Mouse (Mus musculus) heart, postnatal 0 days (tissue): ENCODE results near the gene Btbd35f9. TPM values are rescaled to one million over a fixed set of nuclear protein-coding genes. Genes with fewer than 3 reads are reported as not detected.
"Not testable (repeated sequence)": the region's sequence is repeated elsewhere in the genome, so short reads cannot be mapped to it uniquely, and the experiment has no call there.

Experiments
- ATAC-seq: fragments of 200-750 bp; cut with Nextera tagmentation; 2 replicates; pipeline ENCODE4 v1.8.0; 2017; ENCODE audit warnings: low read depth, moderate number of reproducible peaks, moderate library complexity; ENCODE audit not compliant: insufficient read depth
- DNase-seq: peaks from one replicate; pipeline ENCODE4 v3.0.0-alpha.2; 2016; ENCODE audit warnings: low spot score
- H3K27ac ChIP-seq: fragments of 300-500 bp; sonication (generic); 2 replicates; pipeline ENCODE4 v1.5.1; 2014; ENCODE audit warnings: low read depth, mild to moderate bottlenecking
- H3K27me3 ChIP-seq: fragments of 300-500 bp; sonication (generic); 2 replicates; pipeline ENCODE4 v1.6.1; 2014; ENCODE audit warnings: low read length, mixed read lengths; ENCODE audit not compliant: control insufficient read depth, insufficient read depth
- H3K36me3 ChIP-seq: fragments of 300-500 bp; sonication (generic); replicated peaks from 2 replicates; pipeline ENCODE4 v1.6.1; 2014; ENCODE audit warnings: low read length, mixed read lengths; ENCODE audit not compliant: control insufficient read depth, insufficient read depth
- H3K4me1 ChIP-seq: fragments of 300-500 bp; sonication (generic); 2 replicates; pipeline ENCODE4 v1.6.1; 2014; ENCODE audit warnings: antibody characterized with exemption; ENCODE audit not compliant: control insufficient read depth, insufficient read depth
- H3K4me2 ChIP-seq: fragments of 300-500 bp; sonication (generic); 2 replicates; pipeline ENCODE4 v1.6.1; 2014; ENCODE audit warnings: low read depth, mild to moderate bottlenecking, low read length, moderate library complexity
- H3K4me3 ChIP-seq: fragments of 300-500 bp; sonication (generic); 2 replicates; pipeline ENCODE4 v1.5.1; 2014; ENCODE audit warnings: low read depth, low read length
- H3K9ac ChIP-seq: fragments of 300-500 bp; sonication (generic); replicated peaks from 2 replicates; pipeline ENCODE4 v1.6.1; 2014; ENCODE audit warnings: low read depth, low read length, mixed read lengths
- H3K9me3 ChIP-seq: fragments of 300-500 bp; sonication (generic); replicated peaks from 2 replicates; pipeline ENCODE4 v1.6.1; 2016; ENCODE audit warnings: low read length; ENCODE audit not compliant: control insufficient read depth
- WGBS: fragments of 180-500 bp; shearing (Covaris S2); extraction: QIAGEN DNeasy Blood & Tissue Kit; methylation state at CpG from one replicate; pipeline ENCODE4 v1.1.7; 2014; 5-methylcytosine and 5-hydroxymethylcytosine counted together
- polyA plus RNA-seq: library from polyadenylated mRNA; unstranded; fragments of >200 nt; fragmentation: Nextera tagmentation; extraction: Ambion mirVana; gene quantifications from 2 replicates; pipeline ENCODE4 v1.2.1, GENCODE M21; 2015
- total RNA-seq: library from RNA; depleted of rRNA; stranded (reverse); fragments of >200 nt; gene quantifications from 2 replicates; pipeline ENCODE4 v1.2.3, GENCODE M21; 2014; ENCODE audit warnings: low replicate concordance; rRNA removed

The Btbd35f9 gene
- not detected in 2 replicates for total RNA-seq
- polyA plus RNA-seq = not detected in 2 replicates

GRCm38 (mm10) chrX:34161399-34161798 is at the start of gene Btbd35f9:
TSS of gene Btbd35f9 (minus strand) at chrX:34161499.
- H3K36me3 ChIP-seq, H3K9ac ChIP-seq, H3K4me3 ChIP-seq, H3K27me3 ChIP-seq, H3K4me2 ChIP-seq, H3K9me3 ChIP-seq, DNase-seq, H3K27ac ChIP-seq, H3K4me1 ChIP-seq, ATAC-seq: not testable (repeated sequence)
- no CpG with 5 or more reads among the region's 5 CpGs for WGBS

Other genes with a start within 250 kb of the Btbd35f9 start
- not detected in 2 replicates for gene Btbd35f6, start 205.0 kb downstream of the Btbd35f9 start, total RNA-seq
- gene Btbd35f6, start 205.0 kb downstream of the Btbd35f9 start, polyA plus RNA-seq = not detected in 2 replicates
- gene Gm21870, start 174.7 kb downstream of the Btbd35f9 start, total RNA-seq = not detected in 2 replicates
- not detected in 2 replicates for gene Gm21870, start 174.7 kb downstream of the Btbd35f9 start, polyA plus RNA-seq
- gene Spin2g, start 77.2 kb upstream of the Btbd35f9 start, total RNA-seq = not detected in 2 replicates
- gene Spin2g, start 77.2 kb upstream of the Btbd35f9 start, polyA plus RNA-seq = not detected in 2 replicates